Mouse (Mus musculus): ENCODE measurements around the gene Rnf150. TPM values are rescaled to one million over a fixed set of nuclear protein-coding genes. Genes with fewer than 3 reads are reported as not detected.

The Rnf150 gene
- 1.8 TPM in 2 replicates for polyA plus RNA-seq (2015; fragmentation: Nextera tagmentation; extraction: Ambion mirVana)

DNA sequence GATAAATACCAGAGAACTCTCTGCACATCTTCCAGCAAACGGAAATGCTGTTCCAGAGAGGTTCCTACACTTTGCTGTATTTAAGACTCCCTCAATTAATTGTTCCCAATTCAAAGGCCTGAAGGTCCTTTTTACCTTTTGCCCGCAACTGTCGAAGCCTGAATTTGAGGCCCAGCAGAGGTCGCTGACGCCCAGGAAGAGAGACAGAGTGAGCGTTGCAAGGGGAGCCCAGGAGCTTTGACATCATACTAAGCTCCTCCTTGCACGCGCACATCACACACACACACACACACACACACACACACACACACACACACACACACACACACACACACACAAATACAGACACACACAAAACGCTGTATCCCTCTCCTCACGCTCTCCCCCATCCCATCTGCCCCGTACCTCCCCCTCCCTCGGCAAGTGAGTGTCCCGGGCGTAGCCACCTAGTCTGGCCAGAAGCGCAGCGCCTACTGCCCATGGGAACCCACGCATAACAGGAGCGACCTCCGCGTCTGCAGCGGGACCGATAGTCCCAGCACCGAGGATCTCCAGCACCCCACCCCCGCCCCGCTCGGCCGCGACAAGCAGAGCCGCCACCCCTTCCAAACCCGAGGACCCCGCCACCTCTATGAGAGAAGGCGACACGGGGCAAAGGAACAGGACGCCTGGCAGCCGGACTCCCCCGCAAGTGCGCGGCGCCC lies at the start of gene Rnf150:
Rnf150 (plus strand) TSS at position 316 of the 704 bp plus-strand sequence.
- peak within 1 kb of the TSS; percentile 79 for H3K9ac ChIP-seq (replicated peaks)
- WGBS: under 1% methylated on average over 32 of the region's 39 CpGs
- peaks cover 27% of the 10 kb centered on the region for H3K4me1 ChIP-seq
- H3K36me3 ChIP-seq: no peaks in the 10 kb centered on the region
- no peaks in the 10 kb centered on the region for H3K27me3 ChIP-seq
- H3K4me3 ChIP-seq: peak within 1 kb of the TSS; percentile 95
- peak within 1 kb of the TSS; percentile 83 for H3K27ac ChIP-seq (replicated peaks)
- H3K4me2 ChIP-seq (replicated peaks): peak within 1 kb of the TSS; percentile 64
- H3K9me3 ChIP-seq: no peaks in the 10 kb centered on the region
- ATAC-seq (replicated peaks): peak; percentile 93

DNA sequence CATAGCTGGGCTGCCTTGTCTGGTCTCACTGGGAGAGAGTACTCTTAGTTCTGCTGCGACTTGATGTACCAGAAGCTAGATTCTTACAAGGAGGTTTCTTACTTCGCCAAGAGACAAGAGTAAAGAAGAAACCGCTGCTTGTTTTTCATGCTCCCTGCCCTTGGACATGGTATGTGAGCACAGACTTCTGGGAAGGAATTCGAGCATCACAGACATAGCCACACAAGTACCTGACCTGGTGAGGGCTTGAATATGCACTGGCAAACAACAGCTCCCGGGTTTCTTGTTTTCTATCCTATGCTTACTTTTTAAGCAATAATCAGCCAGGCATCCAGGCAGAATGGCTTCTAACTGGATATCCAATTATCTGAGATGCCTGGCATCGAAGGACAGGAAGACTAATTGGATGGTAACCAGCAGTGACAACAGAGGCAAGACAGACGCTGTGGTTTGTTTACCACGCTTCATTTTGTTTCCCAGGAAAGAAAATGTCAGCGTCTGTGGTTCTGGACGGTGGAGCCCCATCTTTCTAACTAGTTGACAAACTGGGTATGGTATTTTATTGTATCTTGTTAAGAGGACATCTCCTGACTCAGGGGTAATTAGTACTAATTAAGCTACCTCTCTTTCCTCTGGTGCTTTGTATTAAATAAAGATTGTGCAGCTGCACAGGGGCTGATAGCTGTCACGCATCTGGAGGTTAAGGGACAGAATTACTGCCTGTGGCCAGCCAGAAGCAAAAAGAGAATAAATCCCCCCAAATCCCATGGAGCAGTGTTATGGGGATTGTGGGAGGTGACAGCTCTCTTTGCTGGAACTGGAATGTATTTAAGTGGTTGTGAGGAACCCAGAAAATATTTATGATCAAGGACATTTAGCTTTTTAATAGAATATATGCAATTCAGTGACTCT lies 36.8 kb upstream of the Rnf150 start:
- WGBS: 33% methylated on average over 11 of the region's 11 CpGs
- no peak overlapping the region for H3K4me2 ChIP-seq (replicated peaks)
- no peaks in the 10 kb centered on the region for H3K27me3 ChIP-seq
- no peaks in the 10 kb centered on the region for H3K9me3 ChIP-seq
- no peaks in the 10 kb centered on the region for H3K36me3 ChIP-seq
- H3K9ac ChIP-seq (replicated peaks): no peak overlapping the region
- H3K27ac ChIP-seq (replicated peaks): no peak overlapping the region
- H3K4me1 ChIP-seq: 0 out of 2 replicates have a peak, but pooled peaks cover 4% of the 10 kb centered on the region
- H3K4me3 ChIP-seq: no peak overlapping the region
- no peak for ATAC-seq (replicated peaks)

DNA sequence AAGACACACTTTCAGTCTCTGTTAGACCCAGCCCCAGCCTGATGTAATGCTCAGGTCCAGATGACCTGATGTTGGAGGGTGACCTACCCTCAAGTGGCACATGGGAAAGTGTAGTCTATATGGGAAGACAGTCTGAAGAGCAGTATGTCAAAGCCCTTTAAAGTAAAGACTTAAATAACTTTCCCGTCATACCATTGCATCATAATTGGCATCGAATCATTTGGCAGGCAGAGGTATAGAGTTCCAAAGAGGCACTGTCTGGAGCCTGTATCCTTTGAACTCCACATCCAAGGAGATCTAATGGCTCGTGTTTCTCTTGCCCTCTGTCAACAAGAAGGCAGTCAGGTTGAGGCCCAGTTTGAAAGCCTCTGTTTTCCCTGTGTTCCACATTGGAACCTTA lies 22.7 kb upstream of the Rnf150 start:
- H3K4me2 ChIP-seq (replicated peaks): no peak overlapping the region
- H3K27me3 ChIP-seq: no peaks in the 10 kb centered on the region
- H3K4me3 ChIP-seq: no peak overlapping the region
- WGBS: 67% methylated on average over 3 of the region's 3 CpGs
- ATAC-seq (replicated peaks): no peak
- H3K9me3 ChIP-seq: no peaks in the 10 kb centered on the region
- H3K27ac ChIP-seq (replicated peaks): no peak overlapping the region
- no peaks in the 10 kb centered on the region for H3K4me1 ChIP-seq
- H3K36me3 ChIP-seq: no peaks in the 10 kb centered on the region
- H3K9ac ChIP-seq (replicated peaks): no peak overlapping the region

- Histone ChIP-seq H3K27me3 (no peaks in the 10 kb centered on the region), H3K4me1 (no peaks in the 10 kb centered on the region), H3K4me3 (no peak overlapping the region), H3K9ac (replicated peaks) (no peak overlapping the region), H3K27ac (replicated peaks) (no peak overlapping the region), H3K4me2 (replicated peaks) (no peak overlapping the region), H3K9me3 (no peaks in the 10 kb centered on the region), H3K36me3 (no peaks in the 10 kb centered on the region)
- 56% methylated on average over 1 of the region's 1 CpGs for WGBS
- no peak for ATAC-seq (replicated peaks)
Observed at GRCm38 (mm10) chr8:82840963-82841362, 22.2 kb upstream of the Rnf150 start.

- Histone ChIP-seq H3K27me3 (no peaks in the 10 kb centered on the region), H3K27ac (replicated peaks) (no peak overlapping the region), H3K9ac (replicated peaks) (no peak overlapping the region), H3K4me3 (no peak overlapping the region), H3K4me1 (no peaks in the 10 kb centered on the region), H3K4me2 (replicated peaks) (no peak overlapping the region), H3K9me3 (no peaks in the 10 kb centered on the region), H3K36me3 (no peaks in the 10 kb centered on the region)
- WGBS: 66% methylated on average over 6 of the region's 6 CpGs
- 0 out of 2 replicates have a peak, but pooled peaks have one; percentile 58 for ATAC-seq (replicated peaks)
Observed at GRCm38 (mm10) chr8:82841520-82842142, 21.5 kb upstream of the Rnf150 start.

DNA sequence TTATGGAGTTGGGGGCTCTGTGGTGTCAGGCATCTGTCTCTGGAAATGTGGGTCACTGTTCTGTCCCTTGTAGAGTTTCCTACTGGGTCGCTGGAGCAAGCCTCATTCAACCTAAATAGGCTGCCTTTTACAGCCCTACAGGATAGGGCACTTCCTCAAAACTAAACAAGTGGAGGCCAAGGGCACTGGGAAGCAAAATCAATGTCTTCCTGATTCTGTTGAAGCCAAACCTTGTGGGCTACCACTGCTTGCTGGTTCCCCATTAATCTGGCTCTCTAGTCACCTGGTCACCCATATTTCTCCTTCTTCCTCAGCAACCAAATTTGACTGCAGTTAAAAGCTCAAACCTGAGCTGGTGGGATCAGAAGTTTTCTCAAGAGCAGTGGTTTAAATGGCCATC lies 19.5 kb upstream of the Rnf150 start:
- WGBS: 21% methylated on average over 1 of the region's 1 CpGs
- H3K9ac ChIP-seq (replicated peaks): no peak overlapping the region
- H3K27me3 ChIP-seq: no peaks in the 10 kb centered on the region
- no peak overlapping the region for H3K27ac ChIP-seq (replicated peaks)
- H3K36me3 ChIP-seq: no peaks in the 10 kb centered on the region
- ATAC-seq (replicated peaks): no peak
- H3K4me3 ChIP-seq: no peak overlapping the region
- 0 out of 2 replicates have a peak, but pooled peaks cover 5% of the 10 kb centered on the region for H3K4me1 ChIP-seq
- no peak overlapping the region for H3K4me2 ChIP-seq (replicated peaks)
- H3K9me3 ChIP-seq: no peaks in the 10 kb centered on the region

DNA sequence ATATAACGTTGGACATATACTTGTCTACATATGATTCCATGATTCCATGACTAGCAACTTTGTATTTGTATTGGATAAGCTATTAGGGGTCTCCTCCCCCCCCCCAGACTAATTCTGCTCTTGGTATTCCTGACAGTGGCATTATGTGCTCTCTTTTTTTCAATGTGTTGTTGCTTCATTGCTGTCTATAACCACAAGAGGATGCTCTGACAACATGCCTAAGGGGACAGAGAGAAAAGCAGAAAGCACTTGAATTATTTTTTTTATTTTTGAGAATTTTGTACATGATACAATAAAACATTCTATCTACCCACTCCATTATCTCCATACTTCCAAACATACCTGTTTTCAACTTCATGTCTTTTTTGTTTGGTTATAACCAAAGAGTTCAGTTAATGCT lies 18.7 kb upstream of the Rnf150 start:
- Histone ChIP-seq H3K9me3 (no peaks in the 10 kb centered on the region), H3K27ac (replicated peaks) (no peak overlapping the region), H3K4me3 (no peak overlapping the region), H3K4me1 (0 out of 2 replicates have a peak, but pooled peaks cover 5% of the 10 kb centered on the region), H3K36me3 (no peaks in the 10 kb centered on the region), H3K27me3 (no peaks in the 10 kb centered on the region), H3K9ac (replicated peaks) (no peak overlapping the region), H3K4me2 (replicated peaks) (no peak overlapping the region)
- ATAC-seq (replicated peaks): no peak
- 37% methylated on average over 1 of the region's 1 CpGs for WGBS

- H3K4me3 ChIP-seq: no peak overlapping the region
- no peak overlapping the region for H3K4me2 ChIP-seq (replicated peaks)
- H3K9me3 ChIP-seq: no peaks in the 10 kb centered on the region
- 90% methylated on average over 2 of the region's 2 CpGs for WGBS
- H3K36me3 ChIP-seq: no peaks in the 10 kb centered on the region
- no peak for ATAC-seq (replicated peaks)
- H3K27ac ChIP-seq (replicated peaks): no peak overlapping the region
- H3K4me1 ChIP-seq: 0 out of 2 replicates have a peak, but pooled peaks cover 5% of the 10 kb centered on the region
- no peaks in the 10 kb centered on the region for H3K27me3 ChIP-seq
- H3K9ac ChIP-seq (replicated peaks): no peak overlapping the region
Observed at GRCm38 (mm10) chr8:82846098-82846497, 17.1 kb upstream of the Rnf150 start.

- WGBS: 62% methylated on average over 4 of the region's 4 CpGs
- no peak for ATAC-seq (replicated peaks)
Observed at GRCm38 (mm10) chr8:82846730-82847129, 16.4 kb upstream of the Rnf150 start.

GRCm38 (mm10) chr8:82858541-82859342 lies 4.4 kb upstream of the Rnf150 start:
- Histone ChIP-seq H3K9ac (replicated peaks) (no peak overlapping the region), H3K4me1 (0 out of 2 replicates have a peak, but pooled peaks cover 5% of the 10 kb centered on the region), H3K4me3 (no peak overlapping the region), H3K36me3 (no peaks in the 10 kb centered on the region), H3K9me3 (no peaks in the 10 kb centered on the region), H3K27me3 (no peaks in the 10 kb centered on the region), H3K4me2 (replicated peaks) (no peak overlapping the region), H3K27ac (replicated peaks) (no peak overlapping the region)
- no peak for ATAC-seq (replicated peaks)
- 67% methylated on average over 9 of the region's 9 CpGs for WGBS

More at GRCm38 (mm10) chr8:82846730-82847129, 16.4 kb upstream of the Rnf150 start:
- no peak overlapping the region for H3K4me2 ChIP-seq (replicated peaks)
- H3K9ac ChIP-seq (replicated peaks): no peak overlapping the region
- no peaks in the 10 kb centered on the region for H3K36me3 ChIP-seq
- no peak overlapping the region for H3K4me3 ChIP-seq
- 0 out of 2 replicates have a peak, but pooled peaks cover 5% of the 10 kb centered on the region for H3K4me1 ChIP-seq
- H3K27ac ChIP-seq (replicated peaks): no peak overlapping the region
- no peaks in the 10 kb centered on the region for H3K9me3 ChIP-seq
- H3K27me3 ChIP-seq: no peaks in the 10 kb centered on the region

GRCm38 (mm10) chr8:82859343-82859620 lies 3.9 kb upstream of the Rnf150 start:
- H3K4me1 ChIP-seq: 0 out of 2 replicates have a peak, but pooled peaks cover 5% of the 10 kb centered on the region
- ATAC-seq (replicated peaks): no peak
- H3K27ac ChIP-seq (replicated peaks): no peak overlapping the region
- no peaks in the 10 kb centered on the region for H3K9me3 ChIP-seq
- no peaks in the 10 kb centered on the region for H3K36me3 ChIP-seq
- WGBS: 81% methylated on average over 2 of the region's 2 CpGs
- no peak overlapping the region for H3K4me2 ChIP-seq (replicated peaks)
- no peak overlapping the region for H3K4me3 ChIP-seq
- no peaks in the 10 kb centered on the region for H3K27me3 ChIP-seq
- H3K9ac ChIP-seq (replicated peaks): no peak overlapping the region

Measured in forebrain, embryonic 15.5 days (tissue).